Mouse (Mus musculus) lung, adult 2 months (tissue): ENCODE measurements around the gene Ccdc191.

Experiments
- CTCF ChIP-seq: fragments of 200-500 bp; IDR thresholded peaks from 2 replicates; pipeline ENCODE4 v1.5.1; 2011; ENCODE audit warnings: mild to moderate bottlenecking, low read length, control low read depth; ENCODE audit not compliant: insufficient read depth
- POLR2A ChIP-seq: fragments of 200-500 bp; IDR thresholded peaks from 2 replicates; pipeline ENCODE4 v1.6.1; 2011; ENCODE audit warnings: low read depth, mild to moderate bottlenecking, control low read depth, low read length, borderline replicate concordance; ENCODE audit errors: extremely low read depth

- no peak for TF ChIP-seq CTCF
- no peak for TF ChIP-seq POLR2A
Measured at GRCm38 (mm10) chr16:43971189-43971588, 81.6 kb downstream of the Ccdc191 start.
